Mouse (Mus musculus) right cerebral cortex, postnatal 4 days (tissue): ENCODE measurements around the gene Jarid2.
A peak's percentile ranks its signal among the peaks of the same experiment; 100 is the strongest.

ENCODE experiments used
- DNase-seq: peaks from one replicate; pipeline ENCODE4 v3.0.0-alpha.2; 2022

Jarid2 gene

GRCm38 (mm10) chr13:44730146-44730864 is 1.0 kb downstream of the Jarid2 start:
- peak; percentile 100 for DNase-seq

GRCm38 (mm10) chr13:44730939-44731551 is 1.8 kb downstream of the Jarid2 start:
- peak; percentile 74 for DNase-seq

GRCm38 (mm10) chr13:44731727-44732441 is 2.6 kb downstream of the Jarid2 start:
- no peak for DNase-seq

GRCm38 (mm10) chr13:44732442-44732974 is 3.2 kb downstream of the Jarid2 start:
- DNase-seq: no peak

- DNase-seq: peak; percentile 15
Measured at GRCm38 (mm10) chr13:44733036-44733372, 3.7 kb downstream of the Jarid2 start.

- DNase-seq: peak; percentile 76
Measured at GRCm38 (mm10) chr13:44733373-44734111, 4.3 kb downstream of the Jarid2 start.

- DNase-seq: no peak
Measured at GRCm38 (mm10) chr13:44734441-44734840, 5.2 kb downstream of the Jarid2 start.

GRCm38 (mm10) chr13:44735088-44735690 is 5.9 kb downstream of the Jarid2 start:
- no peak for DNase-seq

- DNase-seq: no peak
Measured at GRCm38 (mm10) chr13:44737297-44737696, 8.0 kb downstream of the Jarid2 start.

GRCm38 (mm10) chr13:44751780-44752179 is 22.5 kb downstream of the Jarid2 start:
- DNase-seq: no peak

- DNase-seq: no peak
Measured at GRCm38 (mm10) chr13:44753206-44753605, 23.9 kb downstream of the Jarid2 start.

GRCm38 (mm10) chr13:44755434-44755833 is 26.2 kb downstream of the Jarid2 start:
- DNase-seq: no peak

GRCm38 (mm10) chr13:44758750-44759149 is 29.5 kb downstream of the Jarid2 start:
- DNase-seq: no peak

- DNase-seq: no peak
Measured at GRCm38 (mm10) chr13:44760761-44761160, 31.5 kb downstream of the Jarid2 start.

GRCm38 (mm10) chr13:44763068-44763467 is 33.8 kb downstream of the Jarid2 start:
- DNase-seq: no peak

- DNase-seq: no peak
Measured at GRCm38 (mm10) chr13:44767751-44768150, 38.5 kb downstream of the Jarid2 start.

- no peak for DNase-seq
Measured at GRCm38 (mm10) chr13:44770808-44771605, 41.7 kb downstream of the Jarid2 start.

GRCm38 (mm10) chr13:44772816-44773215 is 43.5 kb downstream of the Jarid2 start:
- DNase-seq: no peak

GRCm38 (mm10) chr13:44774351-44774750 is 45.1 kb downstream of the Jarid2 start:
- DNase-seq: no peak

- DNase-seq: no peak
Measured at GRCm38 (mm10) chr13:44775396-44775795, 46.1 kb downstream of the Jarid2 start.

GRCm38 (mm10) chr13:44780506-44780905 is 51.2 kb downstream of the Jarid2 start:
- DNase-seq: no peak

GRCm38 (mm10) chr13:44781126-44781525 is 51.9 kb downstream of the Jarid2 start:
- no peak for DNase-seq
